ENCODE assay signal across 9 mouse cellular contexts in genomic region chr13:23556906-23557305, GRCm38 (mm10). TPM values are rescaled to one million over a fixed set of nuclear protein-coding genes. Genes with fewer than 3 reads are reported as not detected.
DNase-seq lines count a peak whose midpoint lies in the region; ATAC-seq and TF ChIP-seq lines count a peak whose summit lies in the region.
"Had no signal": no experiment of that assay in that cellular context is flagged by ENCODE, and none has a peak within 500 bp of the region (broad histone marks: within the 10 kb centered on the region; RNA-seq: fewer than 3 reads in every experiment).

No protein-coding gene starts in this region.

- no peaks in the 10 kb centered on the region for H3K36me3 ChIP-seq in heart, embryonic 11.5 days (ENCODE audit: control insufficient read depth, insufficient read depth, low read length)
- H3K36me3 ChIP-seq in stomach, embryonic 14.5 days (ENCODE audit: control insufficient read depth, insufficient read depth, low read length): no peaks in the 10 kb centered on the region
- no peaks in the 10 kb centered on the region for H3K36me3 ChIP-seq in stomach, postnatal 0 days (ENCODE audit: control insufficient read depth, insufficient read depth, low read length)
- H3K36me3 ChIP-seq in liver, embryonic 12.5 days: no peaks in the 10 kb centered on the region

- H3K4me3 ChIP-seq in heart, embryonic 11.5 days (ENCODE audit: low read depth, low read length): no peak overlapping the region
- peak overlapping the region; percentile 69; the same call in 1 of the 2 replicates for H3K4me3 ChIP-seq in stomach, embryonic 14.5 days (ENCODE audit: low read depth, low read length)
- no peak overlapping the region for H3K4me3 ChIP-seq in stomach, postnatal 0 days (ENCODE audit: low read depth, low read length)
- peak overlapping the region; percentile 60 for H3K4me3 ChIP-seq in liver, embryonic 12.5 days

- peaks cover 7% of the 10 kb centered on the region; the same call in 1 of the 2 replicates for H3K4me1 ChIP-seq in heart, embryonic 11.5 days (ENCODE audit: control insufficient read depth, insufficient read depth, low read length)
- peaks cover 11% of the 10 kb centered on the region; the same call in 1 of the 2 replicates for H3K4me1 ChIP-seq in stomach, embryonic 14.5 days (ENCODE audit: control insufficient read depth, insufficient read depth, low read length)
- H3K4me1 ChIP-seq in stomach, postnatal 0 days (replicated peaks; ENCODE audit: control insufficient read depth, insufficient read depth): no peaks in the 10 kb centered on the region
- H3K4me1 ChIP-seq in liver, embryonic 12.5 days: peaks cover 48% of the 10 kb centered on the region

- ATAC-seq in heart, embryonic 11.5 days (replicated peaks; ENCODE audit: insufficient number of reproducible peaks, low FRiP score, low TSS enrichment): no peak
- ATAC-seq in stomach, embryonic 14.5 days (ENCODE audit: insufficient number of reproducible peaks, insufficient read depth, low FRiP score, low read depth): no peak
- no peak for ATAC-seq in stomach, postnatal 0 days (ENCODE audit: low FRiP score, low TSS enrichment)
- no peak for ATAC-seq in liver, embryonic 12.5 days

- WGBS in heart, embryonic 11.5 days (ENCODE audit: insufficient replicate concordance): 73% methylated on average over 3 of the region's 3 CpGs
- 59% methylated on average over 3 of the region's 3 CpGs for WGBS in stomach, embryonic 14.5 days
- WGBS in stomach, postnatal 0 days: 63% methylated on average over 3 of the region's 3 CpGs
- 59% methylated on average over 3 of the region's 3 CpGs for WGBS in liver, embryonic 12.5 days (ENCODE audit: insufficient replicate concordance)

- peak overlapping the region; percentile 54; the same call in 1 of the 2 replicates for H3K27ac ChIP-seq in heart, embryonic 11.5 days (ENCODE audit: low read depth, low read length)
- H3K27ac ChIP-seq in stomach, embryonic 14.5 days (ENCODE audit: low read length): peak overlapping the region; percentile 99
- no peak overlapping the region; the same call in 1 of the 2 replicates for H3K27ac ChIP-seq in stomach, postnatal 0 days (replicated peaks)
- H3K27ac ChIP-seq in liver, embryonic 12.5 days: peak overlapping the region; percentile 99

- 0 out of 2 replicates have a peak overlapping the region, but pooled peaks have one; percentile 8 for H3K9ac ChIP-seq in heart, embryonic 11.5 days (ENCODE audit: low read depth, low read length)
- H3K9ac ChIP-seq in stomach, embryonic 14.5 days (replicated peaks; ENCODE audit: low read depth, low read length): 0 out of 2 replicates have a peak overlapping the region, but pooled peaks have one; percentile 15
- H3K9ac ChIP-seq in stomach, postnatal 0 days (ENCODE audit: low read length): no peak overlapping the region
- peak overlapping the region; percentile 90 for H3K9ac ChIP-seq in liver, embryonic 12.5 days

- peak overlapping the region; percentile 86 for H3K4me2 ChIP-seq in heart, embryonic 11.5 days
- peak overlapping the region; percentile 94 for H3K4me2 ChIP-seq in stomach, embryonic 14.5 days (replicated peaks; ENCODE audit: low read depth, low read length)
- H3K4me2 ChIP-seq in stomach, postnatal 0 days (replicated peaks; ENCODE audit: low read depth): no peak overlapping the region
- H3K4me2 ChIP-seq in liver, embryonic 12.5 days: peak overlapping the region; percentile 79

- no peak for TF ChIP-seq CTCF in stomach, postnatal 0 days (IDR thresholded peaks at IDR 0.05; ENCODE audit: low read depth)

- DNase-seq in heart, adult 9 months (ENCODE audit: low spot score in 2 of 2): no peak
- no peak for DNase-seq in stomach, postnatal 0 days (ENCODE audit: low spot score)
- DNase-seq in urinary bladder, postnatal 4 days (ENCODE audit: low spot score in 2 of 2): no peak
- no peak for DNase-seq in right cerebral cortex, postnatal 10 days (ENCODE audit: low spot score in 2 of 2)
- DNase-seq in cerebellum, adult 9-11 months: no peak

- H3K27me3 ChIP-seq in heart, embryonic 11.5 days (ENCODE audit: control insufficient read depth, insufficient read depth, low read length): no peaks in the 10 kb centered on the region
- H3K27me3 ChIP-seq in stomach, embryonic 14.5 days (ENCODE audit: control insufficient read depth, insufficient read depth, low read length): no peaks in the 10 kb centered on the region
- H3K27me3 ChIP-seq in stomach, postnatal 0 days (ENCODE audit: control insufficient read depth, insufficient read depth, low read length): no peaks in the 10 kb centered on the region
- no peaks in the 10 kb centered on the region for H3K27me3 ChIP-seq in liver, embryonic 12.5 days (replicated peaks)

- no peak for TF ChIP-seq EP300 in stomach, postnatal 0 days (optimal IDR thresholded peaks at IDR 0.05)

- H3K9me3 ChIP-seq in heart, embryonic 11.5 days (replicated peaks; ENCODE audit: control insufficient read depth, low read length): no peaks in the 10 kb centered on the region
- no peaks in the 10 kb centered on the region for H3K9me3 ChIP-seq in stomach, embryonic 14.5 days (ENCODE audit: control insufficient read depth, low read depth, low read length)
- H3K9me3 ChIP-seq in stomach, postnatal 0 days (ENCODE audit: control insufficient read depth, low read length): no peaks in the 10 kb centered on the region
- no peaks in the 10 kb centered on the region for H3K9me3 ChIP-seq in liver, embryonic 12.5 days (replicated peaks)

RNA-seq across cellular contexts. Expression of gene Hist1h1d, which starts 3.8 kb away (rescaled TPM):
- polyA plus RNA-seq in heart, embryonic 11.5 days (2014; fragmentation: Nextera tagmentation; extraction: Ambion mirVana): 0.15 and 0.27 TPM in 2 replicates
- polyA plus RNA-seq in stomach, embryonic 14.5 days (2014; fragmentation: Nextera tagmentation; extraction: Ambion mirVana): 1.0 and 1.1 TPM in 2 replicates
- 0.22 and 0.34 TPM in 2 replicates for polyA plus RNA-seq in stomach, postnatal 0 days (2015; fragmentation: Nextera tagmentation; extraction: Ambion mirVana)
- polyA plus RNA-seq in liver, embryonic 12.5 days (2016; fragmentation: Nextera tagmentation; extraction: Ambion mirVana): 0.89 and 0.93 TPM in 2 replicates

RNA-seq across cellular contexts. Expression of gene Hist1h3e, which starts 5.3 kb away (rescaled TPM):
- 2.6 and 3.0 TPM in 2 replicates for polyA plus RNA-seq in heart, embryonic 11.5 days (2014; fragmentation: Nextera tagmentation; extraction: Ambion mirVana)
- polyA plus RNA-seq in stomach, embryonic 14.5 days (2014; fragmentation: Nextera tagmentation; extraction: Ambion mirVana): 10.2 and 10.3 TPM in 2 replicates
- 1.6 and 3.3 TPM in 2 replicates for polyA plus RNA-seq in stomach, postnatal 0 days (2015; fragmentation: Nextera tagmentation; extraction: Ambion mirVana)
- polyA plus RNA-seq in liver, embryonic 12.5 days (2016; fragmentation: Nextera tagmentation; extraction: Ambion mirVana): 4.9 and 6.2 TPM in 2 replicates

RNA-seq across cellular contexts. Expression of gene Hist1h4f, which starts 5.5 kb away (rescaled TPM):
- polyA plus RNA-seq in heart, embryonic 11.5 days (2014; fragmentation: Nextera tagmentation; extraction: Ambion mirVana): not detected in 2 replicates
- 1.8 and 2.4 TPM in 2 replicates for polyA plus RNA-seq in stomach, embryonic 14.5 days (2014; fragmentation: Nextera tagmentation; extraction: Ambion mirVana)
- polyA plus RNA-seq in stomach, postnatal 0 days (2015; fragmentation: Nextera tagmentation; extraction: Ambion mirVana): 0.38 TPM in 1 of 2 replicates, not detected in the other
- polyA plus RNA-seq in liver, embryonic 12.5 days (2016; fragmentation: Nextera tagmentation; extraction: Ambion mirVana): 1.1 and 1.6 TPM in 2 replicates

RNA-seq across cellular contexts. Expression of gene Hist1h3f, which starts 13.1 kb away (rescaled TPM):
- 0.19 TPM in 1 of 2 replicates, not detected in the other for polyA plus RNA-seq in heart, embryonic 11.5 days (2014; fragmentation: Nextera tagmentation; extraction: Ambion mirVana)
- 0.94 and 1.3 TPM in 2 replicates for polyA plus RNA-seq in stomach, embryonic 14.5 days (2014; fragmentation: Nextera tagmentation; extraction: Ambion mirVana)
- polyA plus RNA-seq in stomach, postnatal 0 days (2015; fragmentation: Nextera tagmentation; extraction: Ambion mirVana): 0.51 and 0.78 TPM in 2 replicates
- polyA plus RNA-seq in liver, embryonic 12.5 days (2016; fragmentation: Nextera tagmentation; extraction: Ambion mirVana): 1.3 and 1.6 TPM in 2 replicates
- polyA plus RNA-seq: CD4-positive, CD25-positive, alpha-beta regulatory T cell, adult 4 months had no signal

RNA-seq across cellular contexts. Expression of gene Hist1h2bh, which starts 13.7 kb away (rescaled TPM):
- polyA plus RNA-seq in heart, embryonic 11.5 days (2014; fragmentation: Nextera tagmentation; extraction: Ambion mirVana): 0.43 and 0.66 TPM in 2 replicates
- polyA plus RNA-seq in stomach, embryonic 14.5 days (2014; fragmentation: Nextera tagmentation; extraction: Ambion mirVana): 1.1 and 1.2 TPM in 2 replicates
- polyA plus RNA-seq in stomach, postnatal 0 days (2015; fragmentation: Nextera tagmentation; extraction: Ambion mirVana): 0.30 and 0.62 TPM in 2 replicates
- polyA plus RNA-seq in liver, embryonic 12.5 days (2016; fragmentation: Nextera tagmentation; extraction: Ambion mirVana): 1.4 and 1.5 TPM in 2 replicates

Comparison
In these comparisons a context has a peak if more than half of its experiments do, and no peak if none do; other contexts are left out.
1. H3K4me3 ChIP-seq: peak in stomach, embryonic 14.5 days (single experiment) and liver, embryonic 12.5 days (single experiment); none in heart, embryonic 11.5 days (single experiment) and stomach, postnatal 0 days (single experiment).